Mouse (Mus musculus): ENCODE results near the gene Btbd19.

DNA sequence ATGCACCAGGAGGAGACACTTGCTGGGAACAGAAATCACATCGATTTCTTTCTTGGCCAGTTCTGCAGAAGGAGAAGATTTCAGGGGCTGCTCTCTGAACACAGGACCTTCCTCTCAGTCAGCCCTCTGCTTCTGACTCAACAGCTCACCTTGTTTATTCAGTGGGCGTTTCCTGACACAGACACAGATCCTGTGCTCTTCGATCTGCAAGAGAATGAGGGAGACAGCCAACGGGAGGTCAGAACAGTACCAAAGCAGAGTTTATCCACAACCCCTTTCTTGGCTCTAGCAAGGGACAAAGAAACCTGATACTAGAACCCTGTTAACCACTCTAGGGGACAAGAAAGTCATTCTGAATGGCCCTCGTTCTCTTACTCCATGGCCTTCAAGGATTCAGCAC, 44.4 kb upstream of the Btbd19 start:
- TF ChIP-seq CTCF (IDR thresholded peaks at IDR 0.05; ENCODE audit: low read depth, low read length), result no peak
- no peak for TF ChIP-seq POLR2A (IDR thresholded peaks at IDR 0.05; ENCODE audit: extremely low read depth, insufficient read depth, low read length)
